Mouse (Mus musculus) spleen, adult 2 months (tissue): ENCODE measurements around the gene Tcf25.

Experiments used
- CTCF ChIP-seq: fragments of 200-500 bp; IDR thresholded peaks from 2 replicates; pipeline ENCODE4 v1.5.1; 2011; ENCODE audit warnings: mild to moderate bottlenecking, inconsistent platforms; ENCODE audit not compliant: insufficient read depth, insufficient read length, insufficient replicate concordance; ENCODE audit errors: extremely low read depth
- POLR2A ChIP-seq: fragments of 200-500 bp; IDR thresholded peaks from 2 replicates; pipeline ENCODE4 v1.6.1; 2011; ENCODE audit warnings: low read depth, low read length, inconsistent platforms

- TF ChIP-seq POLR2A (no peak), CTCF (no peak)
Observed at GRCm38 (mm10) chr8:123421325-123421724, 47.8 kb downstream of the Tcf25 start.
